Mouse (Mus musculus): ENCODE results near the gene Gramd4. TPM values are rescaled to one million over a fixed set of nuclear protein-coding genes. Genes with fewer than 3 reads are reported as not detected.

The Gramd4 gene
- polyA plus RNA-seq, 1 experiment, result 18.9 TPM

GRCm38 (mm10) chr15:86116421-86116820 lies 58.9 kb downstream of the Gramd4 start:
- DNase-seq, result peak; percentile 87
- Histone ChIP-seq H3K4me1 (ENCODE audit: control insufficient read depth, insufficient read depth, low read length) (peaks cover 34% of the 10 kb centered on the region), H3K27ac (ENCODE audit: insufficient read depth, low read depth, low read length) (peak overlapping the region; percentile 68), H3K27me3 (replicated peaks; ENCODE audit: control insufficient read depth, insufficient read depth, low read length) (no peaks in the 10 kb centered on the region), H3K36me3 (ENCODE audit: control insufficient read depth, insufficient read depth, low read length) (no peaks in the 10 kb centered on the region), H3K4me3 (ENCODE audit: insufficient read depth, low read depth, low read length) (no peak overlapping the region)
- TF ChIP-seq POLR2A (IDR thresholded peaks at IDR 0.05; ENCODE audit: low read depth, low read length) (no peak), CTCF (conservative IDR thresholded peaks at IDR 0.05; ENCODE audit: insufficient read depth, insufficient read length, low read depth, low read length) (no peak)
- WGBS, result 46% methylated on average over 5 of the region's 5 CpGs

GRCm38 (mm10) chr15:86117115-86118100 lies 59.9 kb downstream of the Gramd4 start:
- no peaks in the 10 kb centered on the region for H3K27me3 ChIP-seq (replicated peaks; ENCODE audit: control insufficient read depth, insufficient read depth, low read length)
- DNase-seq, result peak; percentile 91
- H3K4me3 ChIP-seq (ENCODE audit: insufficient read depth, low read depth, low read length), result no peak overlapping the region
- 62% methylated on average over 15 of the region's 15 CpGs for WGBS
- peaks cover 37% of the 10 kb centered on the region for H3K4me1 ChIP-seq (ENCODE audit: control insufficient read depth, insufficient read depth, low read length)
- TF ChIP-seq CTCF (conservative IDR thresholded peaks at IDR 0.05; ENCODE audit: insufficient read depth, insufficient read length, low read depth, low read length) (no peak), POLR2A (IDR thresholded peaks at IDR 0.05; ENCODE audit: low read depth, low read length) (no peak)
- no peaks in the 10 kb centered on the region for H3K36me3 ChIP-seq (ENCODE audit: control insufficient read depth, insufficient read depth, low read length)
- peak overlapping the region; percentile 77 for H3K27ac ChIP-seq (ENCODE audit: insufficient read depth, low read depth, low read length)

- Histone ChIP-seq H3K36me3 (ENCODE audit: control insufficient read depth, insufficient read depth, low read length) (no peaks in the 10 kb centered on the region), H3K27ac (ENCODE audit: insufficient read depth, low read depth, low read length) (no peak overlapping the region; the same call in 1 of the 2 replicates), H3K27me3 (replicated peaks; ENCODE audit: control insufficient read depth, insufficient read depth, low read length) (no peaks in the 10 kb centered on the region), H3K4me3 (ENCODE audit: insufficient read depth, low read depth, low read length) (no peak overlapping the region), H3K4me1 (ENCODE audit: control insufficient read depth, insufficient read depth, low read length) (peaks cover 38% of the 10 kb centered on the region)
- WGBS, result 63% methylated on average over 7 of the region's 7 CpGs
- TF ChIP-seq POLR2A (IDR thresholded peaks at IDR 0.05; ENCODE audit: low read depth, low read length) (no peak), CTCF (conservative IDR thresholded peaks at IDR 0.05; ENCODE audit: insufficient read depth, insufficient read length, low read depth, low read length) (no peak)
- DNase-seq, result peak; percentile 84
Measured at GRCm38 (mm10) chr15:86119186-86119585, 61.7 kb downstream of the Gramd4 start.

DNA sequence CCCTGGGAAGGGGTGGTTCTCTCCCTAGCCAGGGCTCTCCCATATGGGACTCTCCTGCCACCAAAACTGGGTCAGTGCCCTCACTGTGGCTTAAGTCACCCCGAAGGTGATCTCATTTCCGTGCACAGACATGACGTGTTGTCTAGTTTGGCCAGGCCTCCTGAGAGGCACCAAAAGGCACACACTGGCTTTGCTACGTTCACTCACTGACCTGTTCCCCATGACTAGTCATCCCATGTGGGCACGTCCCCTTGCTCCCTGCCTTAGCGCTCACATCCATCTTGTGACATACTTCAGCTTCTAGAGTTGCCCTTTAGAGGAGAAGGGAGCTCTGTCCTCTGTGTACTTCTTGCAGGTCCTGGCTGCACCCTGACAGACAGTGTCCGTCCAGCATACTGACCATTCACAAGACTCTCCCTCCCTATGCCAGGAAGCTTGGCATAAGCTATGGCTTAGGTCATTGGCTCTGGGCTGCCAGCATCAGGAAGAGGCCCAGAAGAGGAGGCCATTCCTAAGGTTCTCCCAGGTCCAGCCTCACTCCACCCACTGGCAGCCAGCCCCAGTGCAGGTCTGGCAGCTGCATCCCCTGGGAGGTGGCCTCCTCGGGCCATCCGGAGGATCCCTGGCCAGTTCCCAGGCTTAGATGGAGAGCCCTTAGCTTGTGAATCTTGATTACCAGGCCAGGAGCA lies 64.9 kb downstream of the Gramd4 start:
- H3K27me3 ChIP-seq (replicated peaks; ENCODE audit: control insufficient read depth, insufficient read depth, low read length), result no peaks in the 10 kb centered on the region
- 45% methylated on average over 9 of the region's 9 CpGs for whole genome bisulfite sequencing
- DNase-seq, result peak; percentile 95
- no peaks in the 10 kb centered on the region for H3K36me3 ChIP-seq (ENCODE audit: control insufficient read depth, insufficient read depth, low read length)
- no peak overlapping the region for H3K4me3 ChIP-seq (ENCODE audit: insufficient read depth, low read depth, low read length)
- H3K4me1 ChIP-seq (ENCODE audit: control insufficient read depth, insufficient read depth, low read length), result peaks cover 20% of the 10 kb centered on the region
- TF ChIP-seq CTCF (conservative IDR thresholded peaks at IDR 0.05; ENCODE audit: insufficient read depth, insufficient read length, low read depth, low read length), result no peak
- no peak for TF ChIP-seq POLR2A (IDR thresholded peaks at IDR 0.05; ENCODE audit: low read depth, low read length)
- peak overlapping the region; percentile 20; the same call in 1 of the 2 replicates for H3K27ac ChIP-seq (ENCODE audit: insufficient read depth, low read depth, low read length)

DNA sequence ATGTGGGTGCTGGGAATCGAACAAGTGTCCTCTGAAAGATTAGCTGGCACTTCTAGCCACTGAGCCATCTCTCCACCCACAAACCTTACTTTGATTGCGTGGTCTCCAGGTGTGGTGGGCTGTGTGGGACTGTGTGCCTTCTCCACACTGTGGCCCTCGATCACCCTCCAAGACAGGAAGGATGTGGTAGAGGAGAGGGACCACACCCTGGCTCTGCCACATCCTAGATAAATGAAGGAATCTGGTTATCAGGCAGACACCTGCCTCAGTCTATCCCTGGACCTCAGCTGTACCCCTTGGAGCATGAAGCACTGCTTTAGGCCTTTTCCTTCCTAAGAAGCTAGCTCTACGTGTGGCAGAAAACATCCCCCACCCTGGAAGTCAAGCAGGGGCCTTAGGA lies 65.9 kb downstream of the Gramd4 start:
- Histone ChIP-seq H3K27ac (ENCODE audit: insufficient read depth, low read depth, low read length) (no peak overlapping the region), H3K4me1 (ENCODE audit: control insufficient read depth, insufficient read depth, low read length) (peaks cover 14% of the 10 kb centered on the region), H3K4me3 (ENCODE audit: insufficient read depth, low read depth, low read length) (no peak overlapping the region), H3K36me3 (ENCODE audit: control insufficient read depth, insufficient read depth, low read length) (no peaks in the 10 kb centered on the region), H3K27me3 (replicated peaks; ENCODE audit: control insufficient read depth, insufficient read depth, low read length) (no peaks in the 10 kb centered on the region)
- WGBS, result 89% methylated on average over 4 of the region's 4 CpGs
- TF ChIP-seq CTCF (conservative IDR thresholded peaks at IDR 0.05; ENCODE audit: insufficient read depth, insufficient read length, low read depth, low read length) (no peak), POLR2A (IDR thresholded peaks at IDR 0.05; ENCODE audit: low read depth, low read length) (no peak)
- no peak for DNase-seq

GRCm38 (mm10) chr15:86124359-86124758 lies 66.9 kb downstream of the Gramd4 start:
- no peaks in the 10 kb centered on the region for H3K36me3 ChIP-seq (ENCODE audit: control insufficient read depth, insufficient read depth, low read length)
- peak; percentile 78 for DNase-seq
- TF ChIP-seq POLR2A (IDR thresholded peaks at IDR 0.05; ENCODE audit: low read depth, low read length) (no peak), CTCF (conservative IDR thresholded peaks at IDR 0.05; ENCODE audit: insufficient read depth, insufficient read length, low read depth, low read length) (peak; percentile 75)
- H3K27me3 ChIP-seq (replicated peaks; ENCODE audit: control insufficient read depth, insufficient read depth, low read length), result no peaks in the 10 kb centered on the region
- H3K27ac ChIP-seq (ENCODE audit: insufficient read depth, low read depth, low read length), result no peak overlapping the region
- WGBS, result 13% methylated on average over 1 of the region's 1 CpGs
- H3K4me3 ChIP-seq (ENCODE audit: insufficient read depth, low read depth, low read length), result no peak overlapping the region
- H3K4me1 ChIP-seq (ENCODE audit: control insufficient read depth, insufficient read depth, low read length), result peaks cover 7% of the 10 kb centered on the region; the same call in 1 of the 2 replicates

- no peak for TF ChIP-seq CTCF (conservative IDR thresholded peaks at IDR 0.05; ENCODE audit: insufficient read depth, insufficient read length, low read depth, low read length)
- no peak for TF ChIP-seq POLR2A (IDR thresholded peaks at IDR 0.05; ENCODE audit: low read depth, low read length)
- DNase-seq, result no peak
- Histone ChIP-seq H3K27me3 (replicated peaks; ENCODE audit: control insufficient read depth, insufficient read depth, low read length) (no peaks in the 10 kb centered on the region), H3K27ac (ENCODE audit: insufficient read depth, low read depth, low read length) (no peak overlapping the region), H3K4me1 (ENCODE audit: control insufficient read depth, insufficient read depth, low read length) (no peaks in the 10 kb centered on the region), H3K4me3 (ENCODE audit: insufficient read depth, low read depth, low read length) (no peak overlapping the region), H3K36me3 (ENCODE audit: control insufficient read depth, insufficient read depth, low read length) (no peaks in the 10 kb centered on the region)
- 84% methylated on average over 3 of the region's 3 CpGs for WGBS
Measured at GRCm38 (mm10) chr15:86129036-86129435, 71.5 kb downstream of the Gramd4 start.
